Mouse (Mus musculus) 3T3-L1 (cell line): ENCODE measurements around the gene Nos1ap.

Experiments used
- DNase-seq: peaks from one replicate; pipeline ENCODE4 v3.0.0-alpha.2; 2015; ENCODE audit warnings: low read depth, low spot score

Gene Nos1ap

GRCm38 (mm10) chr1:170368864-170369263, 220.8 kb downstream of the Nos1ap start:
- DNase-seq: no peak

- no peak for DNase-seq
Measured at GRCm38 (mm10) chr1:170366981-170367700, 222.5 kb downstream of the Nos1ap start.

GRCm38 (mm10) chr1:170363746-170364145, 225.9 kb downstream of the Nos1ap start:
- DNase-seq: no peak

- DNase-seq: no peak
Measured at GRCm38 (mm10) chr1:170360183-170360915, 229.3 kb downstream of the Nos1ap start.

GRCm38 (mm10) chr1:170353335-170353734, 236.3 kb downstream of the Nos1ap start:
- no peak for DNase-seq

GRCm38 (mm10) chr1:170351080-170351479, 238.6 kb downstream of the Nos1ap start:
- DNase-seq: no peak

- DNase-seq: no peak
Measured at GRCm38 (mm10) chr1:170346266-170346665, 243.4 kb downstream of the Nos1ap start.

- no peak for DNase-seq
Measured at GRCm38 (mm10) chr1:170343906-170344305, 245.8 kb downstream of the Nos1ap start.

GRCm38 (mm10) chr1:170343081-170343480, 246.6 kb downstream of the Nos1ap start:
- no peak for DNase-seq

- DNase-seq: no peak
Measured at GRCm38 (mm10) chr1:170339943-170340342, 249.7 kb downstream of the Nos1ap start.

- DNase-seq: no peak
Measured at GRCm38 (mm10) chr1:170332775-170333174, 256.9 kb downstream of the Nos1ap start.

- DNase-seq: no peak
Measured at GRCm38 (mm10) chr1:170331926-170332325, 257.7 kb downstream of the Nos1ap start.

- no peak for DNase-seq
Measured at GRCm38 (mm10) chr1:170325277-170325676, 264.4 kb downstream of the Nos1ap start.

GRCm38 (mm10) chr1:170324312-170324711, 265.3 kb downstream of the Nos1ap start:
- DNase-seq: no peak

GRCm38 (mm10) chr1:170323001-170323400, 266.7 kb downstream of the Nos1ap start:
- DNase-seq: no peak

GRCm38 (mm10) chr1:170322046-170322445, 267.6 kb downstream of the Nos1ap start:
- no peak for DNase-seq

- DNase-seq: no peak
Measured at GRCm38 (mm10) chr1:170311431-170311830, 278.2 kb downstream of the Nos1ap start.

- no peak for DNase-seq
Measured at GRCm38 (mm10) chr1:170308503-170308902, 281.2 kb downstream of the Nos1ap start, which contains the start of gene Spata46. Gene Spata46, plus strand, starts transcription at chr1:170308803.

GRCm38 (mm10) chr1:170306232-170306631, 283.4 kb downstream of the Nos1ap start, which contains the start of gene Gm7694:
Gene Gm7694, minus strand, starts transcription at chr1:170306332.
- DNase-seq: no peak

GRCm38 (mm10) chr1:170305002-170305401, 284.7 kb downstream of the Nos1ap start:
- DNase-seq: no peak

GRCm38 (mm10) chr1:170303103-170303502, 286.6 kb downstream of the Nos1ap start:
- no peak for DNase-seq

- DNase-seq: no peak
Measured at GRCm38 (mm10) chr1:170302456-170302855, 287.2 kb downstream of the Nos1ap start.

GRCm38 (mm10) chr1:170301686-170302085, 288.0 kb downstream of the Nos1ap start:
- no peak for DNase-seq
